Mouse (Mus musculus) liver, embryonic 16.5 days (tissue): Measurements from ENCODE around the gene Nup93. TPM values are rescaled to one million over a fixed set of nuclear protein-coding genes. Genes with fewer than 3 reads are reported as not detected.

Experiments used
- ATAC-seq: fragments of 200-750 bp; cut with Nextera tagmentation; 2 replicates; pipeline ENCODE4 v1.8.0; 2017; ENCODE audit warnings: low read depth, mild to moderate bottlenecking, moderate number of reproducible peaks, moderate library complexity
- H3K27ac ChIP-seq: fragments of 300-500 bp; sonication (generic); 2 replicates; pipeline ENCODE4 v1.5.1; 2014; ENCODE audit warnings: mild to moderate bottlenecking, low read length
- H3K27me3 ChIP-seq: fragments of 300-500 bp; sonication (generic); 2 replicates; pipeline ENCODE4 v1.6.1; 2014; ENCODE audit warnings: low read depth, low read length, mixed read lengths; ENCODE audit not compliant: control insufficient read depth, insufficient read depth
- H3K36me3 ChIP-seq: fragments of 300-500 bp; sonication (generic); 2 replicates; pipeline ENCODE4 v1.6.1; 2014; ENCODE audit warnings: mild to moderate bottlenecking; ENCODE audit not compliant: control insufficient read depth, insufficient read depth
- H3K4me1 ChIP-seq: fragments of 300-500 bp; sonication (generic); 2 replicates; pipeline ENCODE4 v1.6.1; 2014; ENCODE audit warnings: low read depth, low read length, mixed read lengths; ENCODE audit not compliant: control insufficient read depth
- H3K4me2 ChIP-seq: fragments of 300-500 bp; sonication (generic); 2 replicates; pipeline ENCODE4 v1.6.1; 2014; ENCODE audit warnings: low read depth, low read length, mixed read lengths
- H3K4me3 ChIP-seq: fragments of 300-500 bp; sonication (generic); 2 replicates; pipeline ENCODE4 v1.5.1; 2014; ENCODE audit warnings: low read depth, mild to moderate bottlenecking, low read length
- H3K9ac ChIP-seq: fragments of 300-500 bp; sonication (generic); 2 replicates; pipeline ENCODE4 v1.6.1; 2014; ENCODE audit warnings: low read depth, low read length
- H3K9me3 ChIP-seq: fragments of 300-500 bp; sonication (generic); replicated peaks from 2 replicates; pipeline ENCODE4 v1.6.1; 2016; ENCODE audit warnings: low read length; ENCODE audit not compliant: control insufficient read depth
- WGBS: fragments of 180-500 bp; shearing (Covaris S2); extraction: QIAGEN DNeasy Blood & Tissue Kit; methylation state at CpG from one replicate; pipeline ENCODE4 v1.1.7; 2014; ENCODE audit not compliant: insufficient replicate concordance; 5-methylcytosine and 5-hydroxymethylcytosine counted together
- polyA plus RNA-seq: library from polyadenylated mRNA; unstranded; fragments of >200 nt; fragmentation: Nextera tagmentation; extraction: Ambion mirVana; gene quantifications from 2 replicates; pipeline ENCODE4 v1.2.1, GENCODE M21; 2015

Gene Nup93
- polyA plus RNA-seq, 1 experiment from 2014 or later = 34.0 TPM

GRCm38 (mm10) chr8:94184357-94184843 lies 30.0 kb upstream of the Nup93 start:
- Histone ChIP-seq H3K4me1 (peaks cover 66% of the 10 kb centered on the region), H3K36me3 (no peaks in the 10 kb centered on the region), H3K27me3 (peaks cover 7% of the 10 kb centered on the region), H3K9ac (peak overlapping the region; percentile 64), H3K4me2 (peak overlapping the region; percentile 86), H3K9me3 (no peaks in the 10 kb centered on the region), H3K4me3 (peak overlapping the region; percentile 3; the same call in 1 of the 2 replicates), H3K27ac (peak overlapping the region; percentile 96)
- no peak for ATAC-seq
- 47% methylated on average over 12 of the region's 12 CpGs for WGBS

DNA sequence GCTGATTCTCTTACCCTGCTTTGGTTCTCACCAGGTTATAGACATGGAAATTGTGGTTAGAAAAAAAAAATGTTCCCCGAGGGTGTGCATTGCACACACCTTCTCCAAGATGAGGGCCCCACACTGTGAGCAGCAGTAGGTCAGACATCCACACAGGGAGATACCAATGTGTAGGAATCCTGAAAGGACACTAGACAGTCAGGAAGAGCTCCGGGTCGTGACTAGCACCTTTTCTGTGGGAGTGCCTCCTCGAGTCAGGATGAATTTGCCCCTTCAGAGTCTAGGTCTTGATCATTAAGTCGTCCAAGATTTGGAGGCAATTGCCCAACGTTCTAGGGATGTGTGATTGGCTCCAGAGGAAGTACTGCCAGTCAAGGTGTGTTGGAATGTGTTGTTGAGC lies 28.6 kb upstream of the Nup93 start:
- no peak for ATAC-seq
- H3K4me3 ChIP-seq = peak overlapping the region; percentile 43
- H3K36me3 ChIP-seq = no peaks in the 10 kb centered on the region
- H3K9me3 ChIP-seq = no peaks in the 10 kb centered on the region
- peaks cover 7% of the 10 kb centered on the region for H3K27me3 ChIP-seq
- H3K4me1 ChIP-seq = peaks cover 71% of the 10 kb centered on the region
- H3K27ac ChIP-seq = peak overlapping the region; percentile 93
- peak overlapping the region; percentile 66 for H3K9ac ChIP-seq
- WGBS = 53% methylated on average over 6 of the region's 6 CpGs
- H3K4me2 ChIP-seq = peak overlapping the region; percentile 68

DNA sequence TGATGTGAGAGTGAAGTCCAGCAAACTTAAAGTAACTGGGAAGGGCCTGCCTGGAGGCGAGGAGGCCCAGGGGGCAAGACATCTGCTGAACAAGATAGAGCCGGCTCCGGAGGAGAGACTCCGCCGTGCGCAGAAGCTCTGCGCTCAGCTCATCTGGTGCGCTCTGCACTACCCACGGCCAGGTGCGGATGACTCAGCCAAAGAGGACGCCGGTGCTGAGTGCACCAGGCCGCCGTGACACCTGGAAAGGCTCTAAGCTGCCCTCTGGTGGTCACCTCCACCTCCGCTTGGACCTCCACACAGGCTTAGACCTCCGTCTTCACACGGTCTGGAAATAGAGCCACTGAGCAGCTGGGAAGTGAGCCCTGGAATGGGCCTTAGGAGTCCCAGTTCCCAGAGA lies 27.8 kb upstream of the Nup93 start:
- H3K9ac ChIP-seq = peak overlapping the region; percentile 66
- peak overlapping the region; percentile 43 for H3K4me3 ChIP-seq
- H3K4me1 ChIP-seq = peaks cover 78% of the 10 kb centered on the region

DNA sequence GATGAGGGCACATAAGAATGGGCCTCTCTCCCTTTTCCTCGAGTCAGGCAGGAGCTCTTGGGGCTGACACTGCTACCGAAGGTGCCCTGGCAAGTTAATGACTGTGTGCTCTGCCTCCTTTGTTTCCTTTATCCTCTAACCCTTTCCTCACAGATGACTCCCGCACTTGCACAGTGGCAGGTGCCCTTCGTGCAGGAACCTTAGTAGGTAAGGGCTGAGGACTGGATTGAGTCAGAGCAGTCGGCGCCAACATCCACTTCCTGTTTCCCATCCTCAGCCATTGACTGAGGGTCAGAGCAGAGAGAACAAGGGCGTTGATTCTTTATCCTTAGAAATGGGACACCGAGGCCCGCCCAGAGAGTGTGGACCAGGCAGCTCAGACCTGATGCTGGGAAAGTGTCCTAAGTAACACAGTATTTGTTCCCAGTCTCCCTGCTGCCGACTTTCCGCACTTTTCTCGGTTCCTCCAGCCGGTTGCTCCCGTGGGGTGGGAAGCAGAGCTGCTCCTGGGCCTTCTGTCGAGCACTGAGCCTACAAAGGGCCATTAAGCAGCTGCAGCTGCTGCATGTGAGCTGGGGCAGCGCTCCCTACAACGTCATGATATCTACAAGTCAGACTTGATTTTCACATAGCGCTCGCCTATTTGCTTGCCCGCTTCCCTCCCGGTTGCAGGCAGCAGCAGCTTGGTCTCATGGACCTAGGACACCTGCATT lies 26.9 kb upstream of the Nup93 start:
- Histone ChIP-seq H3K4me1 (peaks cover 72% of the 10 kb centered on the region), H3K9ac (peak overlapping the region; percentile 53), H3K27ac (peak overlapping the region; percentile 93), H3K27me3 (peaks cover 7% of the 10 kb centered on the region), H3K4me3 (no peak overlapping the region; the same call in 1 of the 2 replicates), H3K4me2 (peak overlapping the region; percentile 68), H3K9me3 (no peaks in the 10 kb centered on the region), H3K36me3 (no peaks in the 10 kb centered on the region)
- ATAC-seq = no peak
- 40% methylated on average over 21 of the region's 21 CpGs for WGBS

More for the DNA sequence above, 27.8 kb upstream of the Nup93 start:
- peak overlapping the region; percentile 93 for H3K27ac ChIP-seq
- peak; percentile 83 for ATAC-seq
- WGBS = 3% methylated on average over 17 of the region's 17 CpGs
- no peaks in the 10 kb centered on the region for H3K9me3 ChIP-seq
- H3K36me3 ChIP-seq = no peaks in the 10 kb centered on the region
- H3K4me2 ChIP-seq = peak overlapping the region; percentile 68
- H3K27me3 ChIP-seq = peaks cover 7% of the 10 kb centered on the region

GRCm38 (mm10) chr8:94189275-94190031 lies 24.9 kb upstream of the Nup93 start:
- Histone ChIP-seq H3K36me3 (no peaks in the 10 kb centered on the region), H3K4me1 (peaks cover 53% of the 10 kb centered on the region), H3K4me3 (no peak overlapping the region), H3K27me3 (peaks cover 6% of the 10 kb centered on the region), H3K9me3 (no peaks in the 10 kb centered on the region), H3K9ac (no peak overlapping the region), H3K27ac (no peak overlapping the region), H3K4me2 (no peak overlapping the region)
- WGBS = 55% methylated on average over 13 of the region's 13 CpGs
- ATAC-seq = no peak

GRCm38 (mm10) chr8:94191101-94191691 lies 23.2 kb upstream of the Nup93 start:
- H3K27ac ChIP-seq = peak overlapping the region; percentile 32
- H3K9ac ChIP-seq = peak overlapping the region; percentile 62
- no peaks in the 10 kb centered on the region for H3K36me3 ChIP-seq
- H3K4me3 ChIP-seq = peak overlapping the region; percentile 56
- peak; percentile 31 for ATAC-seq
- WGBS = 10% methylated on average over 21 of the region's 21 CpGs
- no peaks in the 10 kb centered on the region for H3K9me3 ChIP-seq
- H3K27me3 ChIP-seq = peaks cover 3% of the 10 kb centered on the region
- peak overlapping the region; percentile 84 for H3K4me2 ChIP-seq
- peaks cover 38% of the 10 kb centered on the region for H3K4me1 ChIP-seq

- no peak overlapping the region for H3K4me3 ChIP-seq
- H3K4me1 ChIP-seq = peaks cover 22% of the 10 kb centered on the region
- no peak overlapping the region for H3K4me2 ChIP-seq
- no peaks in the 10 kb centered on the region; the same call in none of the 2 replicates for H3K27me3 ChIP-seq
- ATAC-seq = no peak
- H3K9ac ChIP-seq = no peak overlapping the region
- H3K9me3 ChIP-seq = no peaks in the 10 kb centered on the region
- no peak overlapping the region for H3K27ac ChIP-seq
- no peaks in the 10 kb centered on the region for H3K36me3 ChIP-seq
- WGBS = 52% methylated on average over 1 of the region's 1 CpGs
Observed at GRCm38 (mm10) chr8:94192926-94193325, 21.4 kb upstream of the Nup93 start.

- no peak overlapping the region for H3K4me2 ChIP-seq
- H3K4me1 ChIP-seq = peaks cover 18% of the 10 kb centered on the region
- no peak overlapping the region for H3K9ac ChIP-seq
- no peak overlapping the region for H3K4me3 ChIP-seq
- H3K36me3 ChIP-seq = no peaks in the 10 kb centered on the region
- H3K9me3 ChIP-seq = no peaks in the 10 kb centered on the region
- ATAC-seq = no peak
- H3K27ac ChIP-seq = no peak overlapping the region
- 71% methylated on average over 7 of the region's 7 CpGs for WGBS
- no peaks in the 10 kb centered on the region; the same call in 1 of the 2 replicates for H3K27me3 ChIP-seq
Observed at GRCm38 (mm10) chr8:94194591-94195223, 19.7 kb upstream of the Nup93 start.
